Mouse (Mus musculus): ENCODE data around the gene Psg20. TPM values are rescaled to one million over a fixed set of nuclear protein-coding genes. Genes with fewer than 3 reads are reported as not detected.
"Not testable (repeated sequence)": the region's sequence is repeated elsewhere in the genome, so short reads cannot be mapped to it uniquely, and the experiment has no call there.

The Psg20 gene
- polyA plus RNA-seq (2015; fragmentation: Nextera tagmentation; extraction: Ambion mirVana): not detected in 2 replicates

DNA sequence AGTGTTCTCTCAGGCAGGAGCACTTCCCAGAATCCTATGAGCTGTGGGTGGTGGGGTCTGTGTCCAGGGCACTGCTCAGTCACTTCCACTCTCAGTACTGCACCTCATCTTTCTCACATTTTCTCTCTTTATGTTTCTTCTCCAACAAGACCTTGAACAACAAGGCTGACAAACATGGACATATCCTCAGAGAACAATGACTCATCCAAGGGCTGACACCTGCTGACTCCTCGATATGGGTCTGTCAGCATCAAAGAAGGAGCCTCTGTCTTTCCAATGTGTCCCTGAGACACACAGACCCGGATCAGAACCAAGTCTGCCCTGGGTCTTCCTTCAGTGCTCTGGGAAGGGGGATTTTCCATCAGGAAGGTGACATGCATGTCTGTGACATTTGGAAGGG, at the start of gene Psg20:
Gene Psg20, minus strand, starts transcription at position 101 of the 400 bp plus-strand sequence.
- WGBS: 65% methylated on average over 2 of the region's 2 CpGs
- Histone ChIP-seq H3K9ac (ENCODE audit: low read length) (no peak within 1 kb of the TSS), H3K4me2 (replicated peaks; ENCODE audit: low read depth) (no peak within 1 kb of the TSS), H3K4me3 (ENCODE audit: low read depth, low read length) (no peak within 1 kb of the TSS), H3K27ac (replicated peaks) (no peak within 1 kb of the TSS), H3K9me3 (ENCODE audit: control insufficient read depth, low read length) (no peaks in the 10 kb centered on the region), H3K4me1 (replicated peaks; ENCODE audit: control insufficient read depth, insufficient read depth) (no peaks in the 10 kb centered on the region), H3K36me3 (ENCODE audit: control insufficient read depth, insufficient read depth, low read length) (no peaks in the 10 kb centered on the region), H3K27me3 (ENCODE audit: control insufficient read depth, insufficient read depth, low read length) (no peaks in the 10 kb centered on the region)
- DNase-seq (ENCODE audit: low spot score): no peak
- no peak for ATAC-seq (ENCODE audit: low FRiP score, low TSS enrichment)
- no peak for TF ChIP-seq EP300 (optimal IDR thresholded peaks at IDR 0.05)
- no peak for TF ChIP-seq CTCF (IDR thresholded peaks at IDR 0.05; ENCODE audit: low read depth)

DNA sequence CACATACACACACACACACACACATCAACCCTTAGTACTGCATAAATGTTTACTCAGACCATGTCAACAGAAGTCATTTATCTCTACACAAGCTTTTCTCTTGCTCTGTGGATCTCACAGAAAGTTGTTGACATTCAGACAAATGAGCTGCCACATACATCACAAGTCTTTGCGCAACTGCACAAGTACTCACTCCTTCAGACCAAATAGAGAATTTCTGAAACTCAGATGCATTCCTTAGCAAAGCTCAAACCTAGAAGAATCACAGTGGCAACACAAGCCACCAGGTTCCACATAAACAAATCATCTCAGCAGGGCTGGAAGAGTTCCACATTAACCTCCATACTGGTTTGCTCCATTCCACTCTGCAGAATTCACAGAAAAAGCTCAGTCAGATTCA, 48.5 kb upstream of the Psg20 start:
- ATAC-seq (ENCODE audit: low FRiP score, low TSS enrichment): no peak
- Histone ChIP-seq H3K4me3 (ENCODE audit: low read depth, low read length) (no peak overlapping the region), H3K9me3 (ENCODE audit: control insufficient read depth, low read length) (no peaks in the 10 kb centered on the region), H3K27me3 (ENCODE audit: control insufficient read depth, insufficient read depth, low read length) (no peaks in the 10 kb centered on the region), H3K36me3 (ENCODE audit: control insufficient read depth, insufficient read depth, low read length) (no peaks in the 10 kb centered on the region), H3K4me2 (replicated peaks; ENCODE audit: low read depth) (no peak overlapping the region), H3K4me1 (replicated peaks; ENCODE audit: control insufficient read depth, insufficient read depth) (no peaks in the 10 kb centered on the region), H3K9ac (ENCODE audit: low read length) (no peak overlapping the region), H3K27ac (replicated peaks) (no peak overlapping the region)
- 27% methylated on average over 1 of the region's 1 CpGs for WGBS
- no peak for TF ChIP-seq CTCF (IDR thresholded peaks at IDR 0.05; ENCODE audit: low read depth)
- TF ChIP-seq EP300 (optimal IDR thresholded peaks at IDR 0.05): no peak
- no peak for DNase-seq (ENCODE audit: low spot score)

DNA sequence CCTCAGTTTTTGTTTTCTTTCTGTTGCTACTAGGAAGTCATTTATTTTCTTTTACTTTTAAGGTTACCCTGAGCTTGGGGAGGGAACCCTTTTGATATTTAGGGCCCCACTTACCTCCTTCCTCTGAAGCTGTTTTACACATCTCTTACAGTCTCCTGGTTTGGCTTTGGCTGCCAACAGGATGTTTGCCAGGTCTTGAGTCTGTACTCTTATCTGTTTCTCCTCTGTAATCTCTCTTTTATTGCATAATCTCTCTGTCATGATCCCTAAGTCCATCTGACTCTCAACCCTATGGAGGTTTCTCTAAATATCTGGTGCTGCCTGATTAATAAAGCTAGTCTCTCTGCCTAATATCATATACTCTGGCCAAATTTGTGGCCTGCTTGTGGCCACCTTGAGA, 47.1 kb upstream of the Psg20 start:
- DNase-seq (ENCODE audit: low spot score) (peak; percentile 13), ATAC-seq (ENCODE audit: low FRiP score, low TSS enrichment) (peak; percentile 35; the same call in 1 of the 2 replicates)
- no peaks in the 10 kb centered on the region for H3K4me1 ChIP-seq (replicated peaks; ENCODE audit: control insufficient read depth, insufficient read depth)
- no peak overlapping the region for H3K27ac ChIP-seq (replicated peaks)
- H3K36me3 ChIP-seq (ENCODE audit: control insufficient read depth, insufficient read depth, low read length): no peaks in the 10 kb centered on the region
- no peak overlapping the region for H3K4me3 ChIP-seq (ENCODE audit: low read depth, low read length)
- H3K4me2 ChIP-seq (replicated peaks; ENCODE audit: low read depth): no peak overlapping the region
- no peaks in the 10 kb centered on the region for H3K9me3 ChIP-seq (ENCODE audit: control insufficient read depth, low read length)
- H3K27me3 ChIP-seq (ENCODE audit: control insufficient read depth, insufficient read depth, low read length): no peaks in the 10 kb centered on the region
- H3K9ac ChIP-seq (ENCODE audit: low read length): no peak overlapping the region
- TF ChIP-seq EP300 (optimal IDR thresholded peaks at IDR 0.05): no peak
- no peak for TF ChIP-seq CTCF (IDR thresholded peaks at IDR 0.05; ENCODE audit: low read depth)

DNA sequence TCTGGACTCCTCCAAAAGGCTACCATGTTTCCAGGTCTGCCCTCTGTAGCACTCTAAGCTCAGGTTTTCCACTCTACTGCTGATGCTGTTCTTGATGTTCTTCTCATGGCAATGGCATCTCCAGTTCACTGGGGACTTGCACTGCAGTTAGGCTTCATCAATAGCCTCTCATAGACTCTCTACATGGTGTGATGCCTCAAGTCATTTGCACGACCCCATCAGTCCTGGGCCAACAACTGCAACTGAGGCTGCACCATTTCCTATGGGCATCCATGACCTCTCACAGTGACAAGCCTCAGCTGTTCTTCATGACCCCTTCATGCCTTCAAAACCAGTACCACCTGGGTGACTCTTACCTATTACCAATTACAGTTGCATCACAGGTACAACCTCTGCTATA, 42.4 kb upstream of the Psg20 start:
- H3K27me3 ChIP-seq (ENCODE audit: control insufficient read depth, insufficient read depth, low read length): no peaks in the 10 kb centered on the region
- H3K36me3 ChIP-seq (ENCODE audit: control insufficient read depth, insufficient read depth, low read length): no peaks in the 10 kb centered on the region
- TF ChIP-seq CTCF (IDR thresholded peaks at IDR 0.05; ENCODE audit: low read depth): no peak
- TF ChIP-seq EP300 (optimal IDR thresholded peaks at IDR 0.05): no peak
- DNase-seq (ENCODE audit: low spot score): peak; percentile 2
- H3K27ac ChIP-seq (replicated peaks): no peak overlapping the region
- no peaks in the 10 kb centered on the region for H3K4me1 ChIP-seq (replicated peaks; ENCODE audit: control insufficient read depth, insufficient read depth)
- 81% methylated on average over 1 of the region's 1 CpGs for WGBS
- H3K9me3 ChIP-seq (ENCODE audit: control insufficient read depth, low read length): no peaks in the 10 kb centered on the region
- H3K4me2 ChIP-seq (replicated peaks; ENCODE audit: low read depth): no peak overlapping the region
- no peak for ATAC-seq (ENCODE audit: low FRiP score, low TSS enrichment)
- H3K9ac ChIP-seq (ENCODE audit: low read length): no peak overlapping the region
- H3K4me3 ChIP-seq (ENCODE audit: low read depth, low read length): no peak overlapping the region

DNA sequence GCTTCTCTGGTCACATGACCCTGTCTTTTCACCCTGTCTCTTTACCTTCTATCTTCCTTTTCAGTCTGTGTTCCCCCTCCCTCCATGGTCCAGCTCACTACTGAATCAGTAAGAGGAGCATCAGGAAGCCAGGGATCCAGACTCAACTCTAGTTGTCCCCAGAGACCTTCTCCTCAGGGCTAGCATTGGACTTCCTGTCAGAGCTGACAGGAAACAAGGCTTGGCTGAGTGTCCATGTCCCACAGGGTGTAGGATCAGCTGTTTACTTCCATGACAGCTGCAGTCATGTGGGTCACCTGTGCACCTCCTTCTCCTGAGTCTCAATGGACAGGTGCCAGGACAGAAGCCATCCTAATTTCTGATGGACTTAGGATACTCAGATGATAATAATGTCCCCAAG, 39.9 kb upstream of the Psg20 start:
- not testable (repeated sequence) for H3K27me3 ChIP-seq (ENCODE audit: control insufficient read depth, insufficient read depth, low read length); H3K4me3 ChIP-seq (ENCODE audit: low read depth, low read length); H3K27ac ChIP-seq (replicated peaks); H3K9ac ChIP-seq (ENCODE audit: low read length); H3K4me1 ChIP-seq (replicated peaks; ENCODE audit: control insufficient read depth, insufficient read depth); H3K36me3 ChIP-seq (ENCODE audit: control insufficient read depth, insufficient read depth, low read length); DNase-seq (ENCODE audit: low spot score); ATAC-seq (ENCODE audit: low FRiP score, low TSS enrichment); H3K4me2 ChIP-seq (replicated peaks; ENCODE audit: low read depth); H3K9me3 ChIP-seq (ENCODE audit: control insufficient read depth, low read length)

DNA sequence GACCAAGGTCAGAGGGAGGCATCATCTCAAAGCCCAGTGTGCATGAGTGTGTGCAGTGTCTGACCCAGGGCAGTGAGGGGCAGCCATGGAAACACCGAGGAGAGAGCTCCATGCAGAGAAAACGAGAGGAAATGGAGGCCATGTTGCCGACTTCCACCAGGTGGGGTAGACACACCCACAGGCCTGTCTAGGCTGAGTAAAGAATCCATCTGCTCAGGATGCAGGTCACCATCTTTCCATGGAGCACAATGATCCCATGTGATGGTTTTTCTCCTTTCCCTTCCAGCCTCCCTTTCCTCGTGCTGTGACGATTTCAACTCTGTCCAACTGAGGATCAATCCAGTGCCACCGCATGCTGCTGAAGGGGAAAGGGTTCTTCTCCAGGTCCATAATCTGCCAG, 38.0 kb upstream of the Psg20 start:
- Histone ChIP-seq H3K4me2 (replicated peaks; ENCODE audit: low read depth) (no peak overlapping the region), H3K27me3 (ENCODE audit: control insufficient read depth, insufficient read depth, low read length) (no peaks in the 10 kb centered on the region), H3K27ac (replicated peaks) (no peak overlapping the region), H3K36me3 (ENCODE audit: control insufficient read depth, insufficient read depth, low read length) (no peaks in the 10 kb centered on the region), H3K9ac (ENCODE audit: low read length) (no peak overlapping the region), H3K4me1 (replicated peaks; ENCODE audit: control insufficient read depth, insufficient read depth) (no peaks in the 10 kb centered on the region), H3K4me3 (ENCODE audit: low read depth, low read length) (no peak overlapping the region), H3K9me3 (ENCODE audit: control insufficient read depth, low read length) (no peaks in the 10 kb centered on the region)
- 74% methylated on average over 6 of the region's 6 CpGs for WGBS
- ATAC-seq (ENCODE audit: low FRiP score, low TSS enrichment): no peak
- no peak for TF ChIP-seq EP300 (optimal IDR thresholded peaks at IDR 0.05)
- no peak for TF ChIP-seq CTCF (IDR thresholded peaks at IDR 0.05; ENCODE audit: low read depth)
- peak; percentile 5 for DNase-seq (ENCODE audit: low spot score)
